Mouse (Mus musculus): Measurements from ENCODE around the gene Gm436.

Gm436 gene

DNA sequence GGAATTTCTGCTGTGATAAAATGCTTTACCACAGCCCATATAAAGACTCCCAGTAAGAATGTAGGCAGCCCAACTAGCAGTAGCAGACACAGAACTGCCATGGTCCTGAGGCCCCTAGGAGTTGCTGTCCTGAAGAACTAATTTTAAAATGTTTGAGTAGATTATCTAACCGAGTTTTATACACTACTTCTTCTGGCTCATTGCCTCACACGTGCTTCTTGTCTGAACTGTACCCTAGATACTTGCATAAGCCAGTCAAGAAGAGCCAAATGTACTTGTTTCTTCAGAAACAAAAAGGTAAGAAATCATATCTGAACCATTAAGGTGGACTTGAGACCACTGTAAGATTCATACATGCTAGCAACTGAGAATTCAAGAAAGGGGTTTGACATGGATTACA, at the start of gene Gm436:
Gene Gm436, minus strand, starts transcription at position 101 of the 400 bp plus-strand sequence.
- ATAC-seq (ENCODE audit: low TSS enrichment) = no peak

DNA sequence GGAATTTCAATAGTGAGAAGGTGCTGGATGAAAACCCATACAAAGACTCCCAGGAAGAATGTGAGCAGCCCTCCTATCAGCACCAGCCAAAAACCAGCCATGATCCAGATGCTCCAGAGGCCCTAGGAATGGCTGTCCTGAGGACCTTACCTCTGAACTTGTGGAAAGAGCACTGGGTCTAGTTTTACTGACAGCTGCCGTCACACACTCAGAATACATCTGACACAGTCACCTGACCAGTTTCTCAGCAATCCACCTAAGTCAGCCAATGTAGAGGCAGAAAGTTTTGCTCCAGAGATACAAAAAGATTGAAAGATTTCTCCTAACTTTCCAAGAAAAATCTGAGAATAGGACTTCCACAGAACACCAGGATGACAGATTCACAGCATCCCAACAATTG, 35.1 kb upstream of the Gm436 start, which contains the start of gene Gm13178:
Gene Gm13178, minus strand, starts transcription at position 101 of the 400 bp plus-strand sequence.
- no peak for ATAC-seq (ENCODE audit: low TSS enrichment)

DNA sequence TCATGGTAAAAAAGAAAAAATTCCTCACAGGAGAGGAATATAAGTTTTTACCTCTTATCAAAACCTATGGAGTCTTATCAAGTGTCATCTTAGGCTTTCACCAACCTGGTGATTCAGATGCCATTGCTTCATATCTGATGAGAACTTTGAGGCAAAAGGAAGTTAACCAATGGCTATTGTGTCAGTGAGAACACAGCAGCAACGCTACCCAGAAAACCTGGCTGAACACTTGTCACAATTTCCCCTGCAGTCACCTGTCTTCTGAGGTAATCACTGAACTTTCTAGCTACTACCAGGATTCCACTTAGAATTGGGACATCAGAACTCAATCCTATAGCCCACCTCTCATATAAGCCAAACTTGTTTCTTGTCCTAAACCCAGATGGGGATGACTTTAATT, 33.5 kb upstream of the Gm436 start:
- no peak for ATAC-seq (ENCODE audit: low TSS enrichment)

DNA sequence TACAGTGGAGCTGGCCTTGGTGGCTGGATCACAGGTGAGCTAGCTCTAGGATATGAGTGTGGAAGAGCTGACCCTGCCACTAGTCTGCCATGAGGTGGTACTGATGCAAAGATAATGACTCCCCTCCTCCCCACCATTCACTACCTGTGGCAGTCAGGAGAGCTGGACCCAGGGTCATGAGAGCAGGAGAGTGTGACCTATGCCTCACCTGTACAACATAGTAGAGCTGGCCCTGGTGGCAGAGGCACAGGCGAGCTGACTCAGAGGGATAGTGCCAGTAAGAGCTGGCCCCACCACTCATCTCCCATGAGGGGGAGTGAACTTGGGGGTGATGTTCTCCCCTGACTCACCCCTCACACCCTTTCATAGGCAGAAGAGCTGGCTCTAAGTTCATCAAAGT, 32.1 kb upstream of the Gm436 start:
- no peak for ATAC-seq (ENCODE audit: low TSS enrichment)

DNA sequence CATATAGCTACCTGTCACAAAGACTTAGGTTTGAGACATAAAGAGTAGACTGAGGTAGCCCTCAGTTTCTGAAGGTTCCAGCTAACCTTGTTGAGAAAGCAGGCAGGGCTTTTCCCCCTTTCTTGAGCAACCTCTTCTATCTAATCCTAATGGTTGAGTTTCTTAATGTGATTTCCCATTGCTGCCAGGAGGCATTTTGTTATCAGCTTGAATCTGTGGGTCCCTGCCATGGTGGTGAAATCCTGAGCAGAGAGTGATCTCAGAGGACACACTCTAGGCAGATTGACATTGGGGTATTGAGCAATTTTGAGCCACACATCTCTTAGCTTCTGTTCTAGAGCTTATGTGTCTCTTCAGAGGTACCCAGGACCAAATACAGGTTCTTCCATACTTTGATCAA, 47.9 kb downstream of the Gm436 start:
- no peak for ATAC-seq (ENCODE audit: low TSS enrichment)
